Mouse (Mus musculus) C3H10T1/2 (cell line): Measurements from ENCODE around the gene Olfr574. TPM values are rescaled to one million over a fixed set of nuclear protein-coding genes. Genes with fewer than 3 reads are reported as not detected.

ENCODE experiments used
- polyA plus RNA-seq, 2 experiments: library from polyadenylated mRNA; unstranded; fragments of >200 nt; fragmentation: generic; extraction: Trizol; gene quantifications; one replicate each; pipeline ENCODE4 v1.2.1; 2012; ENCODE audit warnings: missing spikeins in 2 of 2

The Olfr574 gene
- not detected for polyA plus RNA-seq

GRCm38 (mm10) chr7:102948167-102948566 lies at the start of gene Olfr574:
Gene Olfr574 (plus strand): TSS chr7:102948467.

GRCm38 (mm10) chr7:102917032-102917875 lies 31.0 kb upstream of the Olfr574 start, which contains the start of gene Olfr571:
Gene Olfr571 (minus strand): TSS chr7:102917536.

GRCm38 (mm10) chr7:102924109-102924508 lies 24.2 kb upstream of the Olfr574 start, which contains the start of gene Olfr572:
Gene Olfr572 (plus strand): TSS chr7:102924409.

GRCm38 (mm10) chr7:102942475-102942874 lies 5.8 kb upstream of the Olfr574 start, which contains the start of gene Olfr573-ps1:
Gene Olfr573-ps1 (minus strand): TSS chr7:102942575.

DNA sequence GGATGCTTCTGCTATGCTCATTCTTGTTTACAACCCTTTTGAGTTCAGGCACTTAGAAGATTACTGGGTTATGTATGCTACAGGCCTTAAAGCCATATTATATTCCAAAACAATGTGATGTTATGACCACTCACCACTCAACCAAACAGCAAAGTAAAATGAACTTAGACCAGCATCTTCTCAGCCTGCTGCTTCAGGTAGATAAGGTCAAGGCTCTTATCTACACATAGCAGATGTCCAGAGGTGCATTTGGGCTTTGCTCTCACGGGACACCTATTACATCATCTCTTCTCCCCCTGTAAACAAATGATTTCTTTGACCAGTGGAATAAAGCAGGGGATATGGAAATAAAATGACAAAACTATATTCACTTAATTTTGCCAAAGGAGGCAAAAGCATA lies 10.3 kb downstream of the Olfr574 start, which contains the start of gene Olfr575:
TSS of gene Olfr575 (minus strand) at position 183 of the 400 bp plus-strand sequence.

GRCm38 (mm10) chr7:102962360-102962759 lies 14.1 kb downstream of the Olfr574 start, which contains the start of gene Olfr576:
Gene Olfr576 (plus strand): TSS chr7:102962660.

GRCm38 (mm10) chr7:102975843-102976242 lies 27.6 kb downstream of the Olfr574 start, which contains the start of gene Olfr577:
Gene Olfr577 (minus strand): TSS chr7:102975943.

GRCm38 (mm10) chr7:102989224-102989623 lies 41.0 kb downstream of the Olfr574 start, which contains the start of gene Olfr578:
Gene Olfr578 (minus strand): TSS chr7:102989324.

Other genes starting within 250 kb of the Olfr574 start
- not detected for gene Olfr558, start 246.3 kb upstream of the Olfr574 start, polyA plus RNA-seq
- gene Olfr33, start 229.4 kb upstream of the Olfr574 start, polyA plus RNA-seq: not detected
- gene Olfr559, start 221.0 kb upstream of the Olfr574 start, polyA plus RNA-seq: not detected
- not detected for gene Olfr560, start 189.1 kb upstream of the Olfr574 start, polyA plus RNA-seq
- gene Olfr78, start 189.0 kb upstream of the Olfr574 start, polyA plus RNA-seq: not detected
- not detected for gene Olfr561, start 177.2 kb upstream of the Olfr574 start, polyA plus RNA-seq
- gene Olfr564, start 145.0 kb upstream of the Olfr574 start, polyA plus RNA-seq: not detected
- not detected for gene Olfr566, start 89.7 kb upstream of the Olfr574 start, polyA plus RNA-seq
- gene Olfr568, start 71.3 kb upstream of the Olfr574 start, polyA plus RNA-seq: not detected
- gene Olfr569, start 57.6 kb upstream of the Olfr574 start, polyA plus RNA-seq: not detected
- not detected for gene Olfr570, start 53.9 kb upstream of the Olfr574 start, polyA plus RNA-seq
- not detected for gene Olfr571, start 30.9 kb upstream of the Olfr574 start, polyA plus RNA-seq
- gene Olfr572, start 24.1 kb upstream of the Olfr574 start, polyA plus RNA-seq: not detected
- gene Olfr573-ps1, start 5.9 kb upstream of the Olfr574 start, polyA plus RNA-seq: not detected
- not detected for gene Olfr575, start 10.3 kb downstream of the Olfr574 start, polyA plus RNA-seq
- gene Olfr576, start 14.2 kb downstream of the Olfr574 start, polyA plus RNA-seq: not detected
- gene Olfr577, start 27.5 kb downstream of the Olfr574 start, polyA plus RNA-seq: not detected
- not detected for gene Olfr578, start 40.9 kb downstream of the Olfr574 start, polyA plus RNA-seq
- gene Olfr582, start 89.6 kb downstream of the Olfr574 start, polyA plus RNA-seq: not detected
- gene Olfr583, start 102.8 kb downstream of the Olfr574 start, polyA plus RNA-seq: not detected
- gene Olfr584, start 133.4 kb downstream of the Olfr574 start, polyA plus RNA-seq: not detected
- gene Olfr585, start 149.3 kb downstream of the Olfr574 start, polyA plus RNA-seq: not detected
- gene Olfr586, start 177.2 kb downstream of the Olfr574 start, polyA plus RNA-seq: not detected
- not detected for gene Olfr588-ps1, start 192.4 kb downstream of the Olfr574 start, polyA plus RNA-seq
- not detected for gene Olfr589, start 207.9 kb downstream of the Olfr574 start, polyA plus RNA-seq
- gene Olfr591, start 229.9 kb downstream of the Olfr574 start, polyA plus RNA-seq: not detected
- gene Olfr592, start 236.3 kb downstream of the Olfr574 start, polyA plus RNA-seq: not detected